Mouse (Mus musculus) spleen, adult 2 months (tissue): ENCODE results near the gene Grin3a.

ENCODE experiments used
- CTCF ChIP-seq: fragments of 200-500 bp; IDR thresholded peaks from 2 replicates; pipeline ENCODE4 v1.5.1; 2011; ENCODE audit warnings: mild to moderate bottlenecking, inconsistent platforms; ENCODE audit not compliant: insufficient read depth, insufficient read length, insufficient replicate concordance; ENCODE audit errors: extremely low read depth
- POLR2A ChIP-seq: fragments of 200-500 bp; IDR thresholded peaks from 2 replicates; pipeline ENCODE4 v1.6.1; 2011; ENCODE audit warnings: low read depth, low read length, inconsistent platforms

DNA sequence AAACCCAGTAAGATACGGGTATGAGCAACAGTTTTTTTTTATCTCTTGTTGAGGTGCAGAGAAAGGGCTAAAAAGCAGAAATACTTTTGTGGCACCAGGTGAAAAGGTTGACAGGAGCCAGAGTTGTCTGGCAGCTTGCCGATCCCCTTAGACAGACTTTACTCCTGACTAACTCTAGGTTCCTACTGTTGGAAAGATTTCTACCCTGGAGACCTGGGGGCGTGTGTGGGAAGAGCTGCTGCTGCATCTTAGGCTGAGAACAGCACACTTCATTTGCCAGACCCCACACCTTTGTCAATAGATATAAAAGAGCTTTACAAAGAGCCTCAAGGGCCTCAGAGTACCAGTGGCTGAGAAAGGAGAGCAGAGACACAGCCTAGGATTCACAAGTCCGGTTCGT lies 180.7 kb downstream of the Grin3a start:
- no peak for TF ChIP-seq CTCF
- TF ChIP-seq POLR2A = no peak
